Mouse (Mus musculus): ENCODE results near the gene Acmsd. TPM values are rescaled to one million over a fixed set of nuclear protein-coding genes. Genes with fewer than 3 reads are reported as not detected.
"Not testable (repeated sequence)": the region's sequence is repeated elsewhere in the genome, so short reads cannot be mapped to it uniquely, and the experiment has no call there.

The Acmsd gene
- polyA plus RNA-seq, 1 experiment from 2014 or later = 0.29 TPM

GRCm38 (mm10) chr1:127732435-127732834 lies 3.2 kb downstream of the Acmsd start:
- ATAC-seq (ENCODE audit: insufficient number of reproducible peaks, low FRiP score, low TSS enrichment, low read depth) (no peak), DNase-seq (ENCODE audit: low spot score) (no peak)
- Histone ChIP-seq H3K36me3 (ENCODE audit: control insufficient read depth, insufficient read depth, low read length) (no peaks in the 10 kb centered on the region), H3K9ac (ENCODE audit: low read length) (no peak overlapping the region), H3K9me3 (ENCODE audit: control insufficient read depth, low read length) (no peaks in the 10 kb centered on the region), H3K4me3 (ENCODE audit: low read depth, low read length) (no peak overlapping the region), H3K4me2 (ENCODE audit: low read depth, severe bottlenecking) (no peak overlapping the region), H3K27ac (replicated peaks; ENCODE audit: low read depth, low read length) (no peak overlapping the region), H3K4me1 (ENCODE audit: control insufficient read depth, insufficient read depth, low read length) (0 out of 2 replicates have a peak, but pooled peaks cover 2% of the 10 kb centered on the region), H3K27me3 (ENCODE audit: control insufficient read depth, insufficient read depth, low read length) (no peaks in the 10 kb centered on the region)
- WGBS = 86% methylated on average over 3 of the region's 3 CpGs

GRCm38 (mm10) chr1:127732841-127733240 lies 3.6 kb downstream of the Acmsd start:
- H3K4me2 ChIP-seq (ENCODE audit: low read depth, severe bottlenecking) = no peak overlapping the region
- WGBS = 65% methylated on average over 3 of the region's 3 CpGs
- H3K9me3 ChIP-seq (ENCODE audit: control insufficient read depth, low read length) = no peaks in the 10 kb centered on the region
- ATAC-seq (ENCODE audit: insufficient number of reproducible peaks, low FRiP score, low TSS enrichment, low read depth) (no peak), DNase-seq (ENCODE audit: low spot score) (no peak)
- no peak overlapping the region for H3K9ac ChIP-seq (ENCODE audit: low read length)
- H3K4me3 ChIP-seq (ENCODE audit: low read depth, low read length) = no peak overlapping the region
- H3K36me3 ChIP-seq (ENCODE audit: control insufficient read depth, insufficient read depth, low read length) = no peaks in the 10 kb centered on the region
- 0 out of 2 replicates have a peak, but pooled peaks cover 2% of the 10 kb centered on the region for H3K4me1 ChIP-seq (ENCODE audit: control insufficient read depth, insufficient read depth, low read length)
- no peak overlapping the region for H3K27ac ChIP-seq (replicated peaks; ENCODE audit: low read depth, low read length)
- H3K27me3 ChIP-seq (ENCODE audit: control insufficient read depth, insufficient read depth, low read length) = no peaks in the 10 kb centered on the region

- Histone ChIP-seq H3K9ac (ENCODE audit: low read length) (no peak overlapping the region), H3K27ac (replicated peaks; ENCODE audit: low read depth, low read length) (no peak overlapping the region), H3K4me1 (ENCODE audit: control insufficient read depth, insufficient read depth, low read length) (0 out of 2 replicates have a peak, but pooled peaks cover 2% of the 10 kb centered on the region), H3K36me3 (ENCODE audit: control insufficient read depth, insufficient read depth, low read length) (no peaks in the 10 kb centered on the region), H3K4me3 (ENCODE audit: low read depth, low read length) (no peak overlapping the region), H3K4me2 (ENCODE audit: low read depth, severe bottlenecking) (no peak overlapping the region), H3K9me3 (ENCODE audit: control insufficient read depth, low read length) (no peaks in the 10 kb centered on the region), H3K27me3 (ENCODE audit: control insufficient read depth, insufficient read depth, low read length) (no peaks in the 10 kb centered on the region)
- DNase-seq (ENCODE audit: low spot score) (no peak), ATAC-seq (ENCODE audit: insufficient number of reproducible peaks, low FRiP score, low TSS enrichment, low read depth) (no peak)
- WGBS = 69% methylated on average over 3 of the region's 3 CpGs
Measured at GRCm38 (mm10) chr1:127735356-127735755, 6.1 kb downstream of the Acmsd start.

GRCm38 (mm10) chr1:127750401-127751102 lies 21.3 kb downstream of the Acmsd start:
- H3K4me3 ChIP-seq (ENCODE audit: low read depth, low read length) = no peak overlapping the region
- H3K27me3 ChIP-seq (ENCODE audit: control insufficient read depth, insufficient read depth, low read length) = no peaks in the 10 kb centered on the region
- no peaks in the 10 kb centered on the region for H3K4me1 ChIP-seq (ENCODE audit: control insufficient read depth, insufficient read depth, low read length)
- ATAC-seq (ENCODE audit: insufficient number of reproducible peaks, low FRiP score, low TSS enrichment, low read depth) (no peak), DNase-seq (ENCODE audit: low spot score) (no peak)
- no peak overlapping the region for H3K9ac ChIP-seq (ENCODE audit: low read length)
- H3K9me3 ChIP-seq (ENCODE audit: control insufficient read depth, low read length) = no peaks in the 10 kb centered on the region
- H3K4me2 ChIP-seq (ENCODE audit: low read depth, severe bottlenecking) = no peak overlapping the region
- whole genome bisulfite sequencing = 84% methylated on average over 11 of the region's 11 CpGs
- no peaks in the 10 kb centered on the region for H3K36me3 ChIP-seq (ENCODE audit: control insufficient read depth, insufficient read depth, low read length)
- H3K27ac ChIP-seq (replicated peaks; ENCODE audit: low read depth, low read length) = no peak overlapping the region

- WGBS = 77% methylated on average over 4 of the region's 4 CpGs
- Histone ChIP-seq H3K27ac (replicated peaks; ENCODE audit: low read depth, low read length) (no peak overlapping the region), H3K4me3 (ENCODE audit: low read depth, low read length) (no peak overlapping the region), H3K36me3 (ENCODE audit: control insufficient read depth, insufficient read depth, low read length) (no peaks in the 10 kb centered on the region), H3K4me1 (ENCODE audit: control insufficient read depth, insufficient read depth, low read length) (no peaks in the 10 kb centered on the region), H3K27me3 (ENCODE audit: control insufficient read depth, insufficient read depth, low read length) (no peaks in the 10 kb centered on the region), H3K4me2 (ENCODE audit: low read depth, severe bottlenecking) (no peak overlapping the region), H3K9me3 (ENCODE audit: control insufficient read depth, low read length) (no peaks in the 10 kb centered on the region), H3K9ac (ENCODE audit: low read length) (no peak overlapping the region)
- ATAC-seq (ENCODE audit: insufficient number of reproducible peaks, low FRiP score, low TSS enrichment, low read depth) = no peak
- DNase-seq (ENCODE audit: low spot score) = no peak
Measured at GRCm38 (mm10) chr1:127755806-127756205, 26.6 kb downstream of the Acmsd start.

- H3K27me3 ChIP-seq (ENCODE audit: control insufficient read depth, insufficient read depth, low read length) = no peaks in the 10 kb centered on the region
- H3K27ac ChIP-seq (replicated peaks; ENCODE audit: low read depth, low read length) = no peak overlapping the region
- no peaks in the 10 kb centered on the region for H3K9me3 ChIP-seq (ENCODE audit: control insufficient read depth, low read length)
- 75% methylated on average over 5 of the region's 5 CpGs for WGBS
- no peak overlapping the region for H3K4me3 ChIP-seq (ENCODE audit: low read depth, low read length)
- H3K36me3 ChIP-seq (ENCODE audit: control insufficient read depth, insufficient read depth, low read length) = no peaks in the 10 kb centered on the region
- ATAC-seq (ENCODE audit: insufficient number of reproducible peaks, low FRiP score, low TSS enrichment, low read depth) (no peak), DNase-seq (ENCODE audit: low spot score) (no peak)
- no peak overlapping the region for H3K9ac ChIP-seq (ENCODE audit: low read length)
- H3K4me2 ChIP-seq (ENCODE audit: low read depth, severe bottlenecking) = no peak overlapping the region
- H3K4me1 ChIP-seq (ENCODE audit: control insufficient read depth, insufficient read depth, low read length) = no peaks in the 10 kb centered on the region
Measured at GRCm38 (mm10) chr1:127756331-127757163, 27.3 kb downstream of the Acmsd start.

- H3K36me3 ChIP-seq (ENCODE audit: control insufficient read depth, insufficient read depth, low read length); H3K4me3 ChIP-seq (ENCODE audit: low read depth, low read length); H3K27ac ChIP-seq (replicated peaks; ENCODE audit: low read depth, low read length); H3K4me2 ChIP-seq (ENCODE audit: low read depth, severe bottlenecking); H3K4me1 ChIP-seq (ENCODE audit: control insufficient read depth, insufficient read depth, low read length); DNase-seq (ENCODE audit: low spot score); H3K27me3 ChIP-seq (ENCODE audit: control insufficient read depth, insufficient read depth, low read length); H3K9me3 ChIP-seq (ENCODE audit: control insufficient read depth, low read length); H3K9ac ChIP-seq (ENCODE audit: low read length); ATAC-seq (ENCODE audit: insufficient number of reproducible peaks, low FRiP score, low TSS enrichment, low read depth): not testable (repeated sequence)
- WGBS = 91% methylated on average over 3 of the region's 3 CpGs
Measured at GRCm38 (mm10) chr1:127757164-127757545, 27.9 kb downstream of the Acmsd start.

GRCm38 (mm10) chr1:127765468-127765867 lies 36.3 kb downstream of the Acmsd start:
- H3K9me3 ChIP-seq (ENCODE audit: control insufficient read depth, low read length) = no peaks in the 10 kb centered on the region
- H3K9ac ChIP-seq (ENCODE audit: low read length) = no peak overlapping the region
- no peak overlapping the region for H3K4me2 ChIP-seq (ENCODE audit: low read depth, severe bottlenecking)
- no peak overlapping the region for H3K27ac ChIP-seq (replicated peaks; ENCODE audit: low read depth, low read length)
- H3K36me3 ChIP-seq (ENCODE audit: control insufficient read depth, insufficient read depth, low read length) = no peaks in the 10 kb centered on the region
- no peaks in the 10 kb centered on the region for H3K27me3 ChIP-seq (ENCODE audit: control insufficient read depth, insufficient read depth, low read length)
- H3K4me1 ChIP-seq (ENCODE audit: control insufficient read depth, insufficient read depth, low read length) = no peaks in the 10 kb centered on the region
- no peak overlapping the region for H3K4me3 ChIP-seq (ENCODE audit: low read depth, low read length)
- ATAC-seq (ENCODE audit: insufficient number of reproducible peaks, low FRiP score, low TSS enrichment, low read depth) (no peak), DNase-seq (ENCODE audit: low spot score) (no peak)
- 64% methylated on average over 2 of the region's 2 CpGs for WGBS

Measured in limb, embryonic 11.5 days (tissue).